Mouse (Mus musculus) CH12.LX (cell line): ENCODE data around the gene Asb1. TPM values are rescaled to one million over a fixed set of nuclear protein-coding genes. Genes with fewer than 3 reads are reported as not detected.

Experiments used
- DNase-seq: peaks from one replicate; pipeline ENCODE4 v3.0.0-alpha.2; 2013; ENCODE audit errors: extremely low read depth
- H3K27ac ChIP-seq: 2 replicates; pipeline ENCODE4 v1.5.1; 2012; ENCODE audit warnings: low read depth, mild to moderate bottlenecking, control low read depth, moderate library complexity; ENCODE audit not compliant: insufficient read depth
- H3K27me3 ChIP-seq: replicated peaks from 2 replicates; pipeline ENCODE3; 2012; ENCODE audit warnings: inconsistent platforms
- H3K36me3 ChIP-seq, 2 experiments: replicated peaks in 1 of 2; 2 replicates each; pipeline versions ENCODE3 to v1.6.1; 2012; ENCODE audit warnings: inconsistent platforms in 1 of 2, low read length in 1 of 2, mild to moderate bottlenecking in 1 of 2, mixed read lengths in 1 of 2, moderate library complexity in 1 of 2; ENCODE audit not compliant: control insufficient read depth in 1 of 2, insufficient read depth in 1 of 2
- H3K4me1 ChIP-seq, 2 experiments: 2 replicates each; pipeline ENCODE4 v1.6.1; 2012; ENCODE audit warnings: inconsistent platforms in 1 of 2, moderate library complexity in 1 of 2; ENCODE audit not compliant: insufficient read depth in 2 of 2, control insufficient read depth in 1 of 2
- H3K4me2 ChIP-seq: 2 replicates; pipeline ENCODE4 v1.6.1; 2012; ENCODE audit warnings: low read depth, mild to moderate bottlenecking, control low read depth; ENCODE audit not compliant: poor library complexity, insufficient read depth, severe bottlenecking
- H3K4me3 ChIP-seq, 3 experiments: fragments of 150-350 bp in 1 of 3; sonication (generic) in 1 of 3; replicated peaks in 1 of 3; 2 replicates each; pipeline versions ENCODE3 to v1.5.1; 2011 to 2012; ENCODE audit warnings: low read depth in 2 of 3, low read length in 2 of 3, mild to moderate bottlenecking in 2 of 3, moderate library complexity in 2 of 3, control low read depth in 1 of 3, improper control_type of control experiment in 1 of 3, inconsistent platforms in 1 of 3, mixed read lengths in 1 of 3; ENCODE audit not compliant: poor library complexity in 1 of 3
- H3K79me2 ChIP-seq: replicated peaks from 2 replicates; pipeline ENCODE4 v1.6.1; 2012; ENCODE audit warnings: mild to moderate bottlenecking, moderate library complexity; ENCODE audit not compliant: control insufficient read depth, poor library complexity, insufficient read depth, severe bottlenecking; ENCODE audit errors: extremely low read depth
- H3K9ac ChIP-seq: 2 replicates; pipeline ENCODE4 v1.6.1; 2012; ENCODE audit warnings: low read depth, mild to moderate bottlenecking, control low read depth, moderate library complexity; ENCODE audit not compliant: insufficient read depth
- H3K9me3 ChIP-seq: replicated peaks from 2 replicates; pipeline ENCODE3; 2012; ENCODE audit warnings: low read length, inconsistent platforms, mixed read lengths
- BHLHE40 ChIP-seq: IDR thresholded peaks from 2 replicates; pipeline ENCODE4 v1.6.1; 2011; ENCODE audit warnings: mild to moderate bottlenecking, low read depth, low read length, improper control_type of control experiment
- CHD1 ChIP-seq: IDR thresholded peaks from 2 replicates; pipeline ENCODE4 v1.6.1; 2012; ENCODE audit warnings: low read depth, low read length, improper control_type of control experiment, inconsistent platforms
- CTCF ChIP-seq, 2 experiments: IDR thresholded peaks in 1 of 2; conservative IDR thresholded peaks in 1 of 2; 2 replicates each; pipeline ENCODE4 v1.5.1; 2011 to 2012; ENCODE audit warnings: low read depth in 2 of 2, low read length in 2 of 2, improper control_type of control experiment in 1 of 2, inconsistent platforms in 1 of 2, mild to moderate bottlenecking in 1 of 2, moderate library complexity in 1 of 2
- E2F4 ChIP-seq: IDR thresholded peaks from 2 replicates; pipeline ENCODE4 v1.6.1; 2011; ENCODE audit warnings: low read depth, low read length, improper control_type of control experiment; ENCODE audit not compliant: insufficient replicate concordance
- EP300 ChIP-seq: IDR thresholded peaks from 2 replicates; pipeline ENCODE4 v1.6.1; 2011; ENCODE audit warnings: low read length, improper control_type of control experiment
- HCFC1 ChIP-seq: IDR thresholded peaks from 2 replicates; pipeline ENCODE4 v1.6.1; 2012; ENCODE audit warnings: low read depth, mild to moderate bottlenecking, inconsistent platforms, low read length, improper control_type of control experiment
- IRF4 ChIP-seq: IDR thresholded peaks from 2 replicates; pipeline ENCODE4 v1.6.1; 2014; ENCODE audit warnings: low read depth, mild to moderate bottlenecking, inconsistent platforms, low read length, improper control_type of control experiment
- JUN ChIP-seq: IDR thresholded peaks from 2 replicates; pipeline ENCODE4 v1.6.1; 2011; ENCODE audit warnings: low read depth, mild to moderate bottlenecking, low read length, improper control_type of control experiment, moderate library complexity; ENCODE audit not compliant: insufficient read depth
- KAT2A ChIP-seq: IDR thresholded peaks from 2 replicates; pipeline ENCODE4 v1.6.1; 2012; ENCODE audit warnings: low read length, improper control_type of control experiment, inconsistent platforms; ENCODE audit not compliant: insufficient replicate concordance
- MAZ ChIP-seq: IDR thresholded peaks from 2 replicates; pipeline ENCODE4 v1.6.1; 2012; ENCODE audit warnings: low read depth, mild to moderate bottlenecking, inconsistent platforms, low read length, improper control_type of control experiment, moderate library complexity
- MEF2A ChIP-seq: IDR thresholded peaks from 2 replicates; pipeline ENCODE4 v1.6.1; 2014; ENCODE audit warnings: low read depth, mild to moderate bottlenecking, inconsistent platforms, low read length, improper control_type of control experiment, borderline replicate concordance
- MYC ChIP-seq: IDR thresholded peaks from 2 replicates; pipeline ENCODE4 v1.6.1; 2011; ENCODE audit warnings: low read depth, mild to moderate bottlenecking, improper control_type of control experiment, low read length
- NELFE ChIP-seq: IDR thresholded peaks from 2 replicates; pipeline ENCODE4 v1.6.1; 2011; ENCODE audit warnings: low read depth, low read length, improper control_type of control experiment
- NRF1 ChIP-seq: IDR thresholded peaks from 2 replicates; pipeline ENCODE4 v1.6.1; 2014; ENCODE audit warnings: low read depth, mild to moderate bottlenecking, inconsistent platforms, low read length, improper control_type of control experiment, moderate library complexity
- RAD21 ChIP-seq: IDR thresholded peaks from 2 replicates; pipeline ENCODE4 v1.6.1; 2011; ENCODE audit warnings: low read depth, mild to moderate bottlenecking, low read length, improper control_type of control experiment, moderate library complexity
- RCOR1 ChIP-seq: conservative IDR thresholded peaks from 2 replicates; pipeline ENCODE4 v1.6.1; 2012; ENCODE audit warnings: low read depth, mild to moderate bottlenecking, inconsistent platforms, low read length, improper control_type of control experiment
- SIN3A ChIP-seq: IDR thresholded peaks from 2 replicates; pipeline ENCODE4 v1.6.1; 2012; ENCODE audit warnings: low read length, improper control_type of control experiment, inconsistent platforms
- SMC3 ChIP-seq: IDR thresholded peaks from 2 replicates; pipeline ENCODE4 v1.6.1; 2011; ENCODE audit warnings: low read depth, low read length, improper control_type of control experiment
- TBP ChIP-seq: conservative IDR thresholded peaks from 2 replicates; pipeline ENCODE4 v1.6.1; 2011; ENCODE audit warnings: low read depth, low read length, improper control_type of control experiment
- TCF12 ChIP-seq: IDR thresholded peaks from 2 replicates; pipeline ENCODE4 v1.6.1; 2014; ENCODE audit warnings: low read depth, mild to moderate bottlenecking, inconsistent platforms, low read length, improper control_type of control experiment
- UBTF ChIP-seq: IDR thresholded peaks from 2 replicates; pipeline ENCODE4 v1.6.1; 2012; ENCODE audit warnings: low read depth, mild to moderate bottlenecking, inconsistent platforms, low read length, improper control_type of control experiment, moderate library complexity
- USF1 ChIP-seq: IDR thresholded peaks from 2 replicates; pipeline ENCODE4 v1.6.1; 2014; ENCODE audit warnings: low read depth, mild to moderate bottlenecking, inconsistent platforms, low read length, improper control_type of control experiment
- USF2 ChIP-seq: conservative IDR thresholded peaks from 2 replicates; pipeline ENCODE4 v1.6.1; 2011; ENCODE audit warnings: low read depth, low read length, improper control_type of control experiment
- ZKSCAN1 ChIP-seq: IDR thresholded peaks from 2 replicates; pipeline ENCODE4 v1.6.1; 2012; ENCODE audit warnings: low read depth, inconsistent platforms, low read length, improper control_type of control experiment, borderline replicate concordance
- ZNF384 ChIP-seq: IDR thresholded peaks from 2 replicates; pipeline ENCODE4 v1.6.1; 2012; ENCODE audit warnings: low read depth, low read length, improper control_type of control experiment, inconsistent platforms
- dilution Hi-C: fragments of 300-500 bp; cut with MboI; formaldehyde crosslinking; loops from 2 replicates; pipeline ENCODE4 v1.14.3; 2020; ENCODE audit warnings: low sequenced_read_pairs; ENCODE audit not compliant: extremely low pct_unique_long_range_greater_than_20kb, extremely low pct_ligation_motif_present
- in situ Hi-C: fragments of 300-500 bp; cut with MboI; formaldehyde crosslinking; loops from 3 replicates; pipeline ENCODE4 v1.14.3; 2019; ENCODE audit warnings: low sequenced_read_pairs, low pct_ligation_motif_present, low pct_unique_long_range_greater_than_20kb, mixed read lengths
- polyA plus RNA-seq: library from polyadenylated mRNA; unstranded; fragments of >175 nt; gene quantifications from 2 replicates; pipeline ENCODE4 v1.2.1, GENCODE M21; 2012; ENCODE audit warnings: low read depth; ENCODE audit not compliant: insufficient read length
- total RNA-seq, 2 experiments: library from RNA; depleted of rRNA; stranded (reverse); fragments of 300-350 nt in 1 of 2; fragments of >200 nt in 1 of 2; gene quantifications; 2 replicates each; pipeline ENCODE4 v1.2.3; 2012 to 2014

The Asb1 gene
- total and polyA plus RNA-seq, 3 experiments: 6.1 to 9.5 (median 6.4) TPM

- H3K9ac ChIP-seq: no peak overlapping the region
- TF ChIP-seq TBP: no peak
- no peak for TF ChIP-seq CHD1
- no peak for TF ChIP-seq NELFE
- no peak for TF ChIP-seq BHLHE40
- TF ChIP-seq IRF4: no peak
- TF ChIP-seq MAZ: no peak
- TF ChIP-seq EP300: no peak
- no peak for TF ChIP-seq TCF12
- TF ChIP-seq SIN3A: no peak
- TF ChIP-seq RCOR1: no peak
- no peak for TF ChIP-seq UBTF
- no peak for TF ChIP-seq ZKSCAN1
- no peak for TF ChIP-seq ZNF384
- TF ChIP-seq JUN: no peak
- no peak for TF ChIP-seq MEF2A
- no peak for TF ChIP-seq USF1
- TF ChIP-seq SMC3: no peak
- TF ChIP-seq USF2: no peak
- no peak for TF ChIP-seq MYC
- no peaks in the 10 kb centered on the region for H3K9me3 ChIP-seq
- no peak overlapping the region for H3K4me3 ChIP-seq
- H3K27ac ChIP-seq: no peak overlapping the region
- H3K79me2 ChIP-seq: no peaks in the 10 kb centered on the region
- in situ Hi-C loops (no loop called here), dilution Hi-C loops (no loop called here)
- H3K4me1 ChIP-seq: no peaks in the 10 kb centered on the region; a peak in 1 of 4 replicates
- peaks cover 5 to 68% of the 10 kb centered on the region in 2 experiments for H3K36me3 ChIP-seq
- no peak overlapping the region for H3K4me2 ChIP-seq
- DNase-seq: no peak
- H3K27me3 ChIP-seq: no peaks in the 10 kb centered on the region
Observed at GRCm38 (mm10) chr1:91515642-91516041, 24.7 kb upstream of the Asb1 start.

GRCm38 (mm10) chr1:91523759-91524158 lies 16.6 kb upstream of the Asb1 start:
- in situ Hi-C loops (no loop called here), dilution Hi-C loops (no loop called here)
- Histone ChIP-seq H3K79me2 (no peaks in the 10 kb centered on the region), H3K27ac (no peak overlapping the region), H3K4me2 (no peak overlapping the region), H3K9ac (no peak overlapping the region), H3K9me3 (no peaks in the 10 kb centered on the region), H3K4me3 (no peak overlapping the region), H3K27me3 (no peaks in the 10 kb centered on the region), H3K4me1 (no peaks in the 10 kb centered on the region), H3K36me3 (peaks cover 25 to 81% of the 10 kb centered on the region in 2 experiments)
- TF ChIP-seq NELFE (peak; percentile 25; the same call in 1 of the 2 replicates), KAT2A (no peak), CTCF (conservative IDR thresholded peaks at IDR 0.05 in 1 of 2, IDR thresholded peaks at IDR 0.05 in 1 of 2; ENCODE audit: low read depth in 2 of 2, low read length in 2 of 2) (peak; percentile 58 to 92; a peak in 3 of 4 replicates), E2F4 (no peak), EP300 (no peak), RAD21 (peak; percentile 91), NRF1 (no peak), CHD1 (no peak), MYC (0 out of 2 replicates have a peak, but pooled peaks have one; percentile 30), HCFC1 (0 out of 2 replicates have a peak, but pooled peaks have one; percentile 11), TCF12 (0 out of 2 replicates have a peak, but pooled peaks have one; percentile 24), SMC3 (peak; percentile 73), BHLHE40 (no peak)
- peak; percentile 71 for DNase-seq
